Mouse (Mus musculus) layer of hippocampus, postnatal 36 days (tissue): Measurements from ENCODE around the gene Cplx3. TPM values are rescaled to one million over a fixed set of nuclear protein-coding genes. Genes with fewer than 3 reads are reported as not detected.

Experiments
- DNase-seq, 2 experiments: peaks; one replicate each; pipeline ENCODE4 v3.0.0; 2022
- total RNA-seq, 2 experiments: library from RNA; stranded (reverse); gene quantifications; 2 replicates each; pipeline ENCODE4 v1.2.3; 2021

Gene Cplx3
- total RNA-seq, 2 experiments from 2014 or later = 3.6 to 3.7 TPM

- no peak for DNase-seq
Observed at GRCm38 (mm10) chr9:57560263-57560662, 45.8 kb downstream of the Cplx3 start.

DNA sequence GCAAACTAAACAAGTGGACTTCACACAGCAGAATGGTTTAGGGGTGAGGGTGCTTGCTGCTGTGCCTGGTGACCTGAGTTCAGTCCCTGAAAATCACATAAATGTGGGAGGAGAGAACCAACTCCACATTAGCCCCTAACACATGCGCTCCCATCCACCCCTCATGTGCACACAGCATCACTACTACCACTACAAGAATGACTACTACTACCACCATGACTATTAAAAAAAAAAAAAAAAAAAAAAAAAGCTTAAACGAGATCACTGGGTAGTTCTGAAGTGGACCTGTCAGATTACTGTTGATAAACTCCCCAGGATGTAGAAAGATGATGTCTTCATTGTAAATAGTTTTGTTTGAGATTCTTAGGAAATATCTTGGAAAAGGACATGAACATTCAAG, 46.5 kb downstream of the Cplx3 start:
- no peak for DNase-seq

GRCm38 (mm10) chr9:57558625-57559024, 47.5 kb downstream of the Cplx3 start:
- no peak for DNase-seq

DNA sequence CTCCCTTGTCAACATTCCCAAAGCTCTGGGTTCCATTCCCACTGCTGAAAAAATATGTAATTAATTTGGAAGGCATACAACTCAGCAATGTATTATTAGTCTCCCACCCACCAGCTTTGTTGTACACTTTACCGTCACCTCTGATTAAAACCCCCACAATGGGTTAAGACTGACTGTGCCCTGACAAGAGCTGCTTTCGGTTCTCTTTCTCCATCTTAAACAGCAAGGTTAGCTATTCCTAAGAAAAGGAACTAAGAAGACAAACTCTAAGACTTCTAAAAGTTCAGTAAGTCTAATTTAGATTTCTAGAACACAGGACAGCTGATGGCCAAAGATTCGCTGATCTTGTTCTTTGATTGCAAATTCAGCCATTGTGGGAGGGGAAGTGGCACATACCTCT, 48.9 kb downstream of the Cplx3 start:
- DNase-seq = no peak

DNA sequence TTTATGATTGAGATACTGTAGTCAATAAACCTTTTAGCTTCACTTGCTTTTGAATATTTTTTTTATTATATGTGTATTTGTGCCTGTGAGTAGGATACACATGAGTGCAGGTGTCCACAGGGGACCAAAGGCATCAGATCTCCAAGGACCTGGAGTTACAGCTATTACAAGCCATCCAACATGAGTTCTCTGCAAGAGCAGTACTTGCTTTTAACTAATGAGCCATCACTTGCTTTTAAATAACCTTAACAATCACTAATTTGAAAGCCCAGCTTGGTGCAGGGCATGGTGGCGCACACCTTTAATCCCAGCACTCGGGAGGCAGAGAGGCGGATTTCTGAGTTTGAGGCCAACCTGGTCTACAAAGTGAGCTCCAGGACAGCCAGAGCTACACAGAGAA, 51.3 kb downstream of the Cplx3 start:
- DNase-seq = no peak

DNA sequence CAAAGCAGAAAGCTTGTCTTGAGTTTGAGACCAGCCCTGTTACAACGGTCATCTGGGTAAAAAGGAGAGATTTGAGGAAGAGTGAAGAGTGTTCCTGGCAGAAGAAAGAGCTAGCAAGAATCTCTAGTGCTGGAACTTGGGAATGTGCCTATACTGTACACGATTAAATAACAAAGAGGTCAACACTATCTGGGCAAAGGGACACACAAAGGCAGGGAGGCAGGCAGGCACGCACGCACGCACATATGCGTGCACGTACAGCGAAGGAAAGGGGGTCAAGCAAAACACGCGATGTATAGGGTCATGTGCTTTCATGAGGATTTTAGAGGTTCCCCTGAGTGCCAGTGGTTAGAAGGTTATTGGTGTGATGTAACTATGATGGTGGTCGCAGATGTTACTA, 53.0 kb downstream of the Cplx3 start:
- DNase-seq = no peak

DNA sequence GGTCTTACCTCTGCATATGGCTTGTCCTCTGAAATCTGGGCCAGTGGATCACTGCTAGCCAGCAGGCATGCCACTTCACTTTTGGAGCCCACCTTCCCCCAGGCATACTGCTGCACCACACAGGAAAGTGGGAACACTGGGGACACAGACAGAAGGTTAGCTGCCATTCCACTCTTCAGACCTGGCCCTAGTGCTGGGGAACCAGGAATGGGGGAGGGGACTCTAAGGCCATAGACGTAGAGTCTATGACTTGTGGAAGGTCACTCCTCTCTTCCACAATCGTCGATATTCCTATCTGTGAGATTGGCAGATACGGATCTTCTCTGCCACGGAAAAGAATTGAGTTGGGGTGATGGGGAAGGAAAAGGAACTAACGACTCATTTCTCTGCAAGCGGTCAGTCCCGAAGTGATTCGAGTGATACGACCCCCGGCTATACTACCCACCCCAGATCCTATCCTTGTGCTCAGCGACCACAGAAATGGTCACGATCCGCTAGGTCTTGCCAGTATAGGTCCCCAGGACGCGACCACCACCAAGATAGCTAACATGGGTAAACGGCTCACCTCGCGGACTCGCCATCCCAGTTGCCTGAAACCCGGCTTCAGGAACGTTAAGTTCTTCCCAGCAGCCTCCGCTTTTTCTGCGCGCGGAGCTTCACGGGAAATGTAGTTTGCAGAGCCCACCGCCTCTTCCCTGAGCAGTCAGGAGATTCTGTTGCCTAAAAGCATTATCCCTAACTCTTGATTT, 53.8 kb downstream of the Cplx3 start, which contains the start of gene Mpi:
Gene Mpi (minus strand): TSS at position 625 of the 749 bp plus-strand sequence.
- peak; percentile 77 to 78 for DNase-seq

DNA sequence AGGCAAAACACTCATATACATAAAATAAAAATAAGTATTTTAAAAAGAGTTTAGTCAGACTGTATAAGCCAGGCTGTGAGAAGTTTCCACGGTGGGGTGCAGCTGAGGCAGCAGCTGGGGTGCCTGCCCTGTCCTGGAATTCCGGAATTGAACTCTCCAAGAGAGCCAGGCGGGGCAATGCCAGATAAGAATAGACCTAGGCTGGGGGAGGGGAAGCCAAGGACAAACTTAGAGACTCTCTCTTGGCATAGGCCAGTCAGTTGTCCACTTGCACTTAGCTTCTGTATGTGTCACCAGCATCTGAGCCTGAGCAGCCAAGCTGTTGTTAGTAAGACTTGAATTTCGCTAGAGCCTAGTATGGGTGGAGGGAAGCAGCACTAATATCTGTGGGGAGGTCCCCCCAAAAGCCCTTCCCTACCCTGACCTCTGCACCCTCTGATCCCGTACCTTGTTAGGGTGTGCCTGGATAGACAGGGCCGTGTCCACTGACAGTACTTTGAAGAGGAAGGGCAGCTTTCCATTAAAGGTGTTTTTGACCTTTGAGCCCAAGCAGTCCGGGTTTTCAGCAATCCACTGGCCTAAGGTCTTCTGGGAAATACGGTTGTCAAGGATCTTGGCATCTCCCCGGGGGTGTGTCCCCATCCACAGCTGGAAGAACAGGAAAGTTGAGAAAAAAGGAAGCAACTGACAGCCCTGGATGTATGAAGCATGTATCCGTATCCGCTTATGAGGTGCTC, 55.8 kb downstream of the Cplx3 start:
- DNase-seq = no peak

Other genes with a start within 250 kb of the Cplx3 start
- gene Ppcdc, start 166.2 kb downstream of the Cplx3 start, total RNA-seq = 10 to 100 TPM; 14.9 to 17.7 TPM
- 100 to 1,000 TPM; 370 to 381 TPM for gene Scamp5, start 138.2 kb downstream of the Cplx3 start, total RNA-seq
- 1 to 10 TPM; 9.4 to 9.9 TPM for gene Rpp25, start 102.3 kb downstream of the Cplx3 start, total RNA-seq
- 100 to 1,000 TPM; 387 to 406 TPM for gene Cox5a, start 85.0 kb downstream of the Cplx3 start, total RNA-seq
- 10 to 100 TPM; 18.7 to 19.2 TPM for gene Fam219b, start 68.8 kb downstream of the Cplx3 start, total RNA-seq
- gene Mpi, start 53.5 kb downstream of the Cplx3 start, total RNA-seq = 10 to 100 TPM; 65.9 to 66.3 TPM
- 10 to 100 TPM; 24.6 to 25.5 TPM for gene Scamp2, start 45.3 kb downstream of the Cplx3 start, total RNA-seq
- 10 to 100 TPM; 23.0 to 31.3 TPM for gene Ulk3, start 16.8 kb downstream of the Cplx3 start, total RNA-seq
- not detected for gene Lman1l, start 14.5 kb upstream of the Cplx3 start, total RNA-seq
- gene Csk, start 47.4 kb upstream of the Cplx3 start, total RNA-seq = 10 to 100 TPM; 35.2 to 41.8 TPM
- not detected for gene Cyp1a2, start 77.4 kb upstream of the Cplx3 start, total RNA-seq
- gene Cyp1a1, start 81.6 kb upstream of the Cplx3 start, total RNA-seq = under 1 TPM; 0.12 to 0.15 TPM
- gene Edc3, start 102.3 kb upstream of the Cplx3 start, total RNA-seq = 10 to 100 TPM; 15.5 to 15.6 TPM
- 10 to 100 TPM; 81.0 to 81.9 TPM for gene Clk3, start 159.6 kb upstream of the Cplx3 start, total RNA-seq
- gene Arid3b, start 230.5 kb upstream of the Cplx3 start, total RNA-seq = 1 to 10 TPM; 6.0 to 6.1 TPM